Mouse (Mus musculus): ENCODE results near the gene Tmem161b. TPM values are rescaled to one million over a fixed set of nuclear protein-coding genes. Genes with fewer than 3 reads are reported as not detected.
"Not testable (repeated sequence)": the region's sequence is repeated elsewhere in the genome, so short reads cannot be mapped to it uniquely, and the experiment has no call there.

The Tmem161b gene
- 10 to 100 TPM; 33.3 to 43.7 TPM for total RNA-seq (2021)

GRCm38 (mm10) chr13:84221820-84222681 lies at the start of gene Tmem161b:
TSS of gene Tmem161b (plus strand) at chr13:84222296.
- DNase-seq (ENCODE audit: extremely low spot score in 1 of 2, low spot score in 1 of 2): peak; percentile 64 to 77

- not testable (repeated sequence) for DNase-seq (ENCODE audit: extremely low spot score in 1 of 2, low spot score in 1 of 2)
Observed at GRCm38 (mm10) chr13:84185835-84186234, 36.3 kb upstream of the Tmem161b start.

GRCm38 (mm10) chr13:84192723-84193122 lies 29.4 kb upstream of the Tmem161b start:
- DNase-seq (ENCODE audit: extremely low spot score in 1 of 2, low spot score in 1 of 2): no peak

- DNase-seq (ENCODE audit: extremely low spot score in 1 of 2, low spot score in 1 of 2): no peak
Observed at GRCm38 (mm10) chr13:84222682-84222992, 541 bp downstream of the Tmem161b start.

- DNase-seq (ENCODE audit: extremely low spot score in 1 of 2, low spot score in 1 of 2): no peak
Observed at GRCm38 (mm10) chr13:84223018-84223417, 922 bp downstream of the Tmem161b start.

- no peak for DNase-seq (ENCODE audit: extremely low spot score in 1 of 2, low spot score in 1 of 2)
Observed at GRCm38 (mm10) chr13:84234019-84234418, 11.9 kb downstream of the Tmem161b start.

- DNase-seq (ENCODE audit: extremely low spot score in 1 of 2, low spot score in 1 of 2): no peak
Observed at GRCm38 (mm10) chr13:84236768-84237167, 14.7 kb downstream of the Tmem161b start.

GRCm38 (mm10) chr13:84238184-84238583 lies 16.1 kb downstream of the Tmem161b start:
- no peak for DNase-seq (ENCODE audit: extremely low spot score in 1 of 2, low spot score in 1 of 2)

- no peak for DNase-seq (ENCODE audit: extremely low spot score in 1 of 2, low spot score in 1 of 2)
Observed at GRCm38 (mm10) chr13:84248065-84248464, 26.0 kb downstream of the Tmem161b start.

- DNase-seq (ENCODE audit: extremely low spot score in 1 of 2, low spot score in 1 of 2): no peak
Observed at GRCm38 (mm10) chr13:84251295-84251694, 29.2 kb downstream of the Tmem161b start.

GRCm38 (mm10) chr13:84255047-84255446 lies 33.0 kb downstream of the Tmem161b start:
- no peak for DNase-seq (ENCODE audit: extremely low spot score in 1 of 2, low spot score in 1 of 2)

- not testable (repeated sequence) for DNase-seq (ENCODE audit: extremely low spot score in 1 of 2, low spot score in 1 of 2)
Observed at GRCm38 (mm10) chr13:84264418-84264817, 42.3 kb downstream of the Tmem161b start.

GRCm38 (mm10) chr13:84276246-84276645 lies 54.1 kb downstream of the Tmem161b start:
- DNase-seq (ENCODE audit: extremely low spot score in 1 of 2, low spot score in 1 of 2): no peak

- DNase-seq (ENCODE audit: extremely low spot score in 1 of 2, low spot score in 1 of 2): no peak
Observed at GRCm38 (mm10) chr13:84280352-84280751, 58.3 kb downstream of the Tmem161b start.

- no peak for DNase-seq (ENCODE audit: extremely low spot score in 1 of 2, low spot score in 1 of 2)
Observed at GRCm38 (mm10) chr13:84282966-84283365, 60.9 kb downstream of the Tmem161b start.

GRCm38 (mm10) chr13:84284764-84285558 lies 62.9 kb downstream of the Tmem161b start:
- no peak for DNase-seq (ENCODE audit: extremely low spot score in 1 of 2, low spot score in 1 of 2)

GRCm38 (mm10) chr13:84285559-84285945 lies 63.5 kb downstream of the Tmem161b start:
- DNase-seq (ENCODE audit: extremely low spot score in 1 of 2, low spot score in 1 of 2): no peak

GRCm38 (mm10) chr13:84299445-84300053 lies 77.5 kb downstream of the Tmem161b start:
- DNase-seq (ENCODE audit: extremely low spot score in 1 of 2, low spot score in 1 of 2): no peak

- DNase-seq (ENCODE audit: extremely low spot score in 1 of 2, low spot score in 1 of 2): no peak
Observed at GRCm38 (mm10) chr13:84343272-84343671, 121.2 kb downstream of the Tmem161b start.

GRCm38 (mm10) chr13:84343691-84344495 lies 121.8 kb downstream of the Tmem161b start:
- DNase-seq (ENCODE audit: extremely low spot score in 1 of 2, low spot score in 1 of 2): peak; percentile 26 to 27
